In genomic region chr5:102578431-102578830, GRCm38 (mm10) we compare ENCODE assay signal across 22 mouse cellular contexts.
DNase-seq lines count a peak whose midpoint lies in the region; ATAC-seq and TF ChIP-seq lines count a peak whose summit lies in the region.
"Had no signal": no experiment of that assay in that cellular context is flagged by ENCODE, and none has a peak within 500 bp of the region (broad histone marks: within the 10 kb centered on the region; RNA-seq: fewer than 3 reads in every experiment).

No protein-coding gene starts in this region.

- peak; percentile 29 for DNase-seq in lung, embryonic 14.5 days
- DNase-seq in lung, postnatal 4 days, result no peak
- DNase-seq in embryonic facial prominence, embryonic 14.5 days (ENCODE audit: low spot score), result no peak
- no peak for DNase-seq in heart, adult 8-10 months (ENCODE audit: low spot score)
- no peak for DNase-seq in adrenal gland, adult (ENCODE audit: inconsistent age in 2 of 2, low spot score in 1 of 2)
- DNase-seq: adrenal gland, adult 2 months; cerebellum, adult 9-10 months; cerebellum, postnatal 36 days; forebrain, postnatal 0 days; heart, adult 2 months; kidney, adult 8-10 months; kidney, postnatal 10 days; layer of hippocampus, postnatal 36 days; right cerebral cortex, postnatal 25 days; thymus, postnatal 4 days had no signal

- 39% methylated on average over 8 of the region's 8 CpGs for WGBS in lung, embryonic 14.5 days
- 56% methylated on average over 8 of the region's 8 CpGs for WGBS in embryonic facial prominence, embryonic 14.5 days
- WGBS in limb, embryonic 13.5 days, result 70% methylated on average over 8 of the region's 8 CpGs
- WGBS in liver, embryonic 12.5 days (ENCODE audit: insufficient replicate concordance), result 65% methylated on average over 8 of the region's 8 CpGs

- H3K4me2 ChIP-seq in lung, embryonic 14.5 days, result 0 out of 2 replicates have a peak overlapping the region, but pooled peaks have one; percentile 1
- H3K4me2 ChIP-seq in embryonic facial prominence, embryonic 14.5 days (ENCODE audit: low read depth, low read length), result no peak overlapping the region
- no peak overlapping the region for H3K4me2 ChIP-seq in limb, embryonic 13.5 days (replicated peaks)
- H3K4me2 ChIP-seq in liver, embryonic 12.5 days, result no peak overlapping the region
- H3K4me2 ChIP-seq: embryonic facial prominence, embryonic 13.5 days; hindbrain, embryonic 12.5 days; midbrain, embryonic 11.5 days had no signal

- peaks cover 8% of the 10 kb centered on the region for H3K4me1 ChIP-seq in lung, embryonic 14.5 days (ENCODE audit: insufficient read depth)
- peaks cover 2% of the 10 kb centered on the region; the same call in 1 of the 2 replicates for H3K4me1 ChIP-seq in embryonic facial prominence, embryonic 14.5 days (ENCODE audit: control insufficient read depth, insufficient read depth, low read length)
- H3K4me1 ChIP-seq in limb, embryonic 13.5 days, result 0 out of 2 replicates have a peak, but pooled peaks cover 9% of the 10 kb centered on the region
- no peaks in the 10 kb centered on the region for H3K4me1 ChIP-seq in liver, embryonic 12.5 days
- H3K4me1 ChIP-seq: hindbrain, embryonic 12.5 days had no signal

- no peaks in the 10 kb centered on the region for H3K36me3 ChIP-seq in lung, embryonic 14.5 days (ENCODE audit: insufficient read depth)
- no peaks in the 10 kb centered on the region for H3K36me3 ChIP-seq in embryonic facial prominence, embryonic 14.5 days (ENCODE audit: control insufficient read depth, insufficient read depth, low read length)
- H3K36me3 ChIP-seq in limb, embryonic 13.5 days, result no peaks in the 10 kb centered on the region
- no peaks in the 10 kb centered on the region for H3K36me3 ChIP-seq in liver, embryonic 12.5 days
- H3K36me3 ChIP-seq: embryonic facial prominence, embryonic 13.5 days; hindbrain, embryonic 12.5 days had no signal

- H3K27me3 ChIP-seq in lung, embryonic 14.5 days (ENCODE audit: insufficient read depth, low read length), result no peaks in the 10 kb centered on the region
- H3K27me3 ChIP-seq in embryonic facial prominence, embryonic 14.5 days (replicated peaks; ENCODE audit: control insufficient read depth, insufficient read depth, low read length), result no peaks in the 10 kb centered on the region
- no peaks in the 10 kb centered on the region for H3K27me3 ChIP-seq in limb, embryonic 13.5 days
- H3K27me3 ChIP-seq in liver, embryonic 12.5 days (replicated peaks), result no peaks in the 10 kb centered on the region
- H3K27me3 ChIP-seq: embryonic facial prominence, embryonic 13.5 days; hindbrain, embryonic 12.5 days had no signal

- ATAC-seq in lung, embryonic 14.5 days (ENCODE audit: insufficient read depth), result peak; percentile 78
- 0 out of 2 replicates have a peak, but pooled peaks have one; percentile 23 for ATAC-seq in embryonic facial prominence, embryonic 14.5 days (ENCODE audit: low read depth)
- no peak for ATAC-seq in limb, embryonic 13.5 days (ENCODE audit: low FRiP score, low read depth)
- ATAC-seq in liver, embryonic 12.5 days, result no peak
- ATAC-seq: midbrain, embryonic 16.5 days had no signal

- H3K27ac ChIP-seq in lung, embryonic 14.5 days (ENCODE audit: low read depth), result peak overlapping the region; percentile 22
- no peak overlapping the region for H3K27ac ChIP-seq in embryonic facial prominence, embryonic 14.5 days (replicated peaks; ENCODE audit: low read depth, low read length)
- 0 out of 2 replicates have a peak overlapping the region, but pooled peaks have one; percentile 16 for H3K27ac ChIP-seq in limb, embryonic 13.5 days
- H3K27ac ChIP-seq in liver, embryonic 12.5 days, result no peak overlapping the region
- H3K27ac ChIP-seq: embryonic facial prominence, embryonic 13.5 days; heart, adult 2 months; hindbrain, embryonic 12.5 days had no signal

- TF ChIP-seq CTCF in lung, embryonic 14.5 days (IDR thresholded peaks at IDR 0.05; ENCODE audit: low read depth), result no peak

- no peak overlapping the region for H3K4me3 ChIP-seq in lung, embryonic 14.5 days (ENCODE audit: low read depth, low read length)
- H3K4me3 ChIP-seq in embryonic facial prominence, embryonic 14.5 days (ENCODE audit: low read depth, low read length), result no peak overlapping the region
- no peak overlapping the region for H3K4me3 ChIP-seq in limb, embryonic 13.5 days
- H3K4me3 ChIP-seq in liver, embryonic 12.5 days, result no peak overlapping the region
- H3K4me3 ChIP-seq: embryonic facial prominence, embryonic 13.5 days; erythroblast, embryonic 14.5 days; heart, adult 2 months; hindbrain, embryonic 12.5 days had no signal

- no peak overlapping the region for H3K9ac ChIP-seq in lung, embryonic 14.5 days
- no peak overlapping the region for H3K9ac ChIP-seq in embryonic facial prominence, embryonic 14.5 days (ENCODE audit: low read depth, low read length)
- no peak overlapping the region for H3K9ac ChIP-seq in limb, embryonic 13.5 days
- no peak overlapping the region for H3K9ac ChIP-seq in liver, embryonic 12.5 days
- H3K9ac ChIP-seq: embryonic facial prominence, embryonic 13.5 days; forebrain, postnatal 0 days; hindbrain, embryonic 12.5 days had no signal

- peaks cover 5% of the 10 kb centered on the region; the same call in 1 of the 2 replicates for H3K9me3 ChIP-seq in lung, embryonic 14.5 days (ENCODE audit: low read depth, low read length)
- H3K9me3 ChIP-seq in embryonic facial prominence, embryonic 14.5 days (ENCODE audit: control insufficient read depth, low read length), result peaks cover 9% of the 10 kb centered on the region; the same call in 1 of the 2 replicates
- H3K9me3 ChIP-seq in limb, embryonic 13.5 days, result peaks cover 8% of the 10 kb centered on the region
- H3K9me3 ChIP-seq in liver, embryonic 12.5 days (replicated peaks), result no peaks in the 10 kb centered on the region
- H3K9me3 ChIP-seq: hindbrain, embryonic 12.5 days had no signal

Comparison
In these comparisons a context has a peak if more than half of its experiments do, and no peak if none do; other contexts are left out.
1. ATAC-seq: peak in lung, embryonic 14.5 days (single experiment) and embryonic facial prominence, embryonic 14.5 days (single experiment); none in limb, embryonic 13.5 days (single experiment) and liver, embryonic 12.5 days (single experiment).
2. H3K27ac ChIP-seq: peak in lung, embryonic 14.5 days (single experiment) and limb, embryonic 13.5 days (single experiment); none in embryonic facial prominence, embryonic 14.5 days (single experiment) and liver, embryonic 12.5 days (single experiment).